Mouse (Mus musculus) hindbrain, embryonic 10.5 days (tissue): ENCODE measurements around the gene Smim22. TPM values are rescaled to one million over a fixed set of nuclear protein-coding genes. Genes with fewer than 3 reads are reported as not detected.

Experiments used
- DNase-seq: peaks from one replicate; pipeline ENCODE4 v3.0.0-alpha.2; 2017; ENCODE audit warnings: low spot score
- H3K27ac ChIP-seq: fragments of 300-500 bp; sonication (generic); 2 replicates; pipeline ENCODE4 v1.5.1; 2016; ENCODE audit warnings: mild to moderate bottlenecking, moderate library complexity
- H3K27me3 ChIP-seq: fragments of 300-500 bp; sonication (generic); 2 replicates; pipeline ENCODE4 v1.6.1; 2016; ENCODE audit warnings: mild to moderate bottlenecking; ENCODE audit not compliant: poor library complexity, insufficient read depth, severe bottlenecking
- H3K36me3 ChIP-seq: fragments of 300-500 bp; sonication (generic); 2 replicates; pipeline ENCODE4 v1.6.1; 2016; ENCODE audit warnings: mild to moderate bottlenecking, moderate library complexity
- H3K4me1 ChIP-seq: fragments of 300-500 bp; sonication (generic); replicated peaks from 2 replicates; pipeline ENCODE4 v1.6.1; 2016; ENCODE audit warnings: mild to moderate bottlenecking
- H3K4me3 ChIP-seq: fragments of 300-500 bp; sonication (generic); 2 replicates; pipeline ENCODE4 v1.5.1; 2016; ENCODE audit warnings: mild to moderate bottlenecking, moderate library complexity
- H3K9me3 ChIP-seq: fragments of 300-500 bp; sonication (generic); 2 replicates; pipeline ENCODE4 v1.6.1; 2016; ENCODE audit warnings: mild to moderate bottlenecking, moderate library complexity
- WGBS: fragments of 180-500 bp; shearing (Covaris S2); methylation state at CpG from one replicate; pipeline ENCODE4 v1.1.7; 2016; 5-methylcytosine and 5-hydroxymethylcytosine counted together
- polyA plus RNA-seq: library from polyadenylated mRNA; unstranded; fragments of >200 nt; fragmentation: Nextera tagmentation; extraction: Ambion mirVana; gene quantifications from 2 replicates; pipeline ENCODE4 v1.2.1, GENCODE M21; 2016

Smim22 gene
- polyA plus RNA-seq, 1 experiment from 2014 or later, result 5.4 TPM

DNA sequence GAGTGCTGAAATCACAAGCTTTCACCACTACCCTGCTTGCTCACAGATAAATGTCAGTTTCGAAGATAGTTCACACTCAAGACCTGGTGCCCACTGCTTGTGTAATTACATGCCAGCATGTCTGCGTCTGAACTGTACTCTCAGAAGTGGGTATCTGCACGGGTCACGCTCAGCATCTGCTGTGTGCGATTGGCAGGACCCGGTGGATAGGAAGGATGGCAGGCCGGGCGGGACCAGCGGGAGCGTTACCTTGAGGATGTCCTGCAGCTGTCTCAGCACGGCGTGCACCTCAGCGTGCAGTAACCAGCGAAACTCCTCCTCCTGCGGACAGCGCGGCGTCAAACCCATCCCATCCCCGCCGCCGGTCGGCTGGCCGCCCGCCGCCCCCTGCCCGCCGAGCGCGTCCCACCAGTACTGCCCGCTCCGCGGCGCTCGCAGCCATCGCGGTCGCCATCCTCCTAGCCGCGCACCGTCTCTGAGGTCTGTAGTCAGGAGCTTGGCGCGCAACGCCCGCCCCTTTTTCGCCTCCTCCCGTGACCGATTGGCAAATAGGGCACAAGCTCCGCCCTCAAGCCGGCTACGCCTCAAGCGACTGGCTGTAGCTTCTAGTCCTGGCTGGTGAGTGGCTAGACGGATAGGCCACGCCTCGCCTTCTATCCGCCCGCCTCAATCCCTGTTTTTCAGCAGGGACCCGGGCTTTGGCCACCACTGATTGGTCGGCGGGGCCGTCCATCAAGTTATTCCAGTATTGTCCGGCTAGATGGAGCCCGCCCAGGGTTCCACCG is 6.2 kb downstream of the Smim22 start, which contains the start of gene Rogdi:
Gene Rogdi (minus strand): TSS at position 500 of the 785 bp plus-strand sequence.
- H3K27me3 ChIP-seq, result no peaks in the 10 kb centered on the region
- H3K4me3 ChIP-seq, result peak within 1 kb of the TSS; percentile 77
- no peaks in the 10 kb centered on the region for H3K9me3 ChIP-seq
- H3K36me3 ChIP-seq, result peaks cover 52% of the 10 kb centered on the region
- WGBS, result under 1% methylated on average over 63 of the region's 63 CpGs
- H3K27ac ChIP-seq, result peak within 1 kb of the TSS; percentile 88
- DNase-seq, result peak; percentile 100
- H3K4me1 ChIP-seq, result peaks cover 21% of the 10 kb centered on the region

DNA sequence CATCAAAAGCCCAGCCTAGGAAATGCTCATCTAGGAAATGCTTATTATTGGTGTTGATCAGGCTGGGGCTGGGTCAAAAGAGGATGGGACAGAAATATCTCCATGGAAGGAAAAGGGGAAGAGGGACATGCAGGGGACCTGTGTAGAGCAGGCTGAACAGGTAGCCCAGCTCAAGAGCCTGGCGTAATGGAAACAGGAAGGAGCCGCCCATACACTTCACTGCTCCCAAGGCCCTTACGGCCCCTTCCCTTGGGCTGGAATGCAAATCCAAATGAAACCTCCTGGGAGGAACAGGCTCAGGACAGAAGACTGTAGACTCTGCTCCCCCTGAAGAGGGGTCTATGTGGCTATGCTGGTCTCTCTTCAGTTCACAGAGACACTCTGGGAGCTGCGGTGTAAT is 7.5 kb downstream of the Smim22 start:
- no peak overlapping the region for H3K27ac ChIP-seq
- WGBS, result 87% methylated on average over 4 of the region's 4 CpGs
- H3K27me3 ChIP-seq, result no peaks in the 10 kb centered on the region
- no peak for DNase-seq
- no peaks in the 10 kb centered on the region for H3K9me3 ChIP-seq
- no peak overlapping the region for H3K4me3 ChIP-seq
- peaks cover 63% of the 10 kb centered on the region for H3K36me3 ChIP-seq
- H3K4me1 ChIP-seq, result peaks cover 21% of the 10 kb centered on the region

- DNase-seq, result no peak
- 98% methylated on average over 3 of the region's 3 CpGs for WGBS
- H3K4me1 ChIP-seq, result no peaks in the 10 kb centered on the region
- no peaks in the 10 kb centered on the region for H3K27me3 ChIP-seq
- peaks cover 99% of the 10 kb centered on the region for H3K36me3 ChIP-seq
- H3K4me3 ChIP-seq, result no peak overlapping the region
- no peaks in the 10 kb centered on the region for H3K9me3 ChIP-seq
- no peak overlapping the region for H3K27ac ChIP-seq
Observed at GRCm38 (mm10) chr16:5024021-5024420, 16.9 kb downstream of the Smim22 start.

DNA sequence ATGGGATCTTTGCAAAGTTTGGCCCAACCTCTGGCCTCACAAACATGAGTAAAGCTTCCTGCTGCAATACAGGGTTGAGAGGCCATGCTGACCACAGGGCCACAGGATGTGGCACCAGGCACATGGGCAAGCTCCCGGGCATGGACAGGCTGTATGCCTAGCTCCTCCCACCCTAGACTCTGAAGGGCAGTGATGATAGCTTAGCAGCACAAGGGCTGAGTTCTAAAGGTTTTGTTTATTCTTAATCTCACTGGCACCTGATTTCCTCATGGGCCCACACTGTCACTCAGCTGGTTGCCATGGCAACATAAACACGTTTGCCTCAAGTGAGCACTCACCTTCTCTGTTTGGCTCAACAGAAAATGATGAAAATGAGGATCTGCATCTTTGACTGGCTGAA is 22.8 kb downstream of the Smim22 start:
- no peak overlapping the region for H3K27ac ChIP-seq
- peaks cover 99% of the 10 kb centered on the region for H3K36me3 ChIP-seq
- no peaks in the 10 kb centered on the region for H3K27me3 ChIP-seq
- no peaks in the 10 kb centered on the region for H3K9me3 ChIP-seq
- DNase-seq, result no peak
- no peaks in the 10 kb centered on the region for H3K4me1 ChIP-seq
- WGBS, result 73% methylated on average over 2 of the region's 2 CpGs
- H3K4me3 ChIP-seq, result no peak overlapping the region

DNA sequence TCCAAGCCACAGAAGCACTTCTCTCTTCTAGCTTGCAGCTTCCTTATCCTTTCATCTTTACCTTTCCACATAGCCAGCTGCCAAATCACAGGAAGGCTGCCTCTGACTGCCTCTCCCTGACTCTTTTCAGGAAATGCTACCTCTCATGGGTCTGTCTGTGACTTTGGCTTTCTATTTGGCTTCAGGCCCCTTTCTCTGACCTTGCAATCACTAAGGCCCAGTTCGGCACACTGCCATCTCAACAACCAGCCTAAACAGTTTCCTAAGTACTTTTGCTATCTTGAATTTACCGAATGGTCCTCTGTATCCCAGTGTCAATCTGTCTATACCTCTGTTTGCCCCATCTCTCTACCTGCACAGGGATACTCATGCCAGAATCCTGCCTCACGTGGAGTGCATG is 28.5 kb downstream of the Smim22 start:
- WGBS, result 94% methylated on average over 3 of the region's 3 CpGs
- DNase-seq, result no peak
- no peak overlapping the region for H3K4me3 ChIP-seq
- H3K4me1 ChIP-seq, result no peaks in the 10 kb centered on the region
- peaks cover 100% of the 10 kb centered on the region for H3K36me3 ChIP-seq
- no peak overlapping the region for H3K27ac ChIP-seq
- no peaks in the 10 kb centered on the region for H3K27me3 ChIP-seq
- no peaks in the 10 kb centered on the region for H3K9me3 ChIP-seq

DNA sequence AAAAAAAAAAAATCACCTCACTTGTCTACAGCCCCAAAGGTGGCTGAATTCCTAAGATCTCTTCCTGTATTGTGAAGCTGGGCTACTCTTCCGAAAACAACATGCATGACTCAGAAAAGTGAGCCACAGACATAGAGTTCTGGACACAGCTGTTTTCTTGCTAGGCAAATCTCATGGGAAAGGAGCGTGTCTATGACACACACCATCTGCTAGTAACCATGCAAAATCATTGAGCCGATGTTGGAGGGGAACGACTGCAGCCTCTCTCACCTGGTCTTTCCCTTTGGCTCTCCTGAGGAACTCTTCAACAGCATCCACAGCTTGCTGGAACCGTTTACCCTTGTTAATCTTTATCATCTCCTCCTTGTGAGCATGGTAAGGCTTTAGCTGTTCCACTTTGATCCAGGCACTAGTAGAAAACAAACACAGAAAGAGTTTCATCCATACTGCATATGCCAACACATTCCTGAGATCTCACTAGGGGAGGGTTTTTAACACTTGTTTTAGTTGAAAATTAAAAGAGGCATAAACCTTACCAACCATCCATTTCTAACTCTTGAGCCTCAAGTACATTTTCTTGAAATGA is 29.7 kb downstream of the Smim22 start:
- peaks cover 100% of the 10 kb centered on the region for H3K36me3 ChIP-seq
- 90% methylated on average over 5 of the region's 5 CpGs for WGBS
- no peak overlapping the region for H3K27ac ChIP-seq

DNA sequence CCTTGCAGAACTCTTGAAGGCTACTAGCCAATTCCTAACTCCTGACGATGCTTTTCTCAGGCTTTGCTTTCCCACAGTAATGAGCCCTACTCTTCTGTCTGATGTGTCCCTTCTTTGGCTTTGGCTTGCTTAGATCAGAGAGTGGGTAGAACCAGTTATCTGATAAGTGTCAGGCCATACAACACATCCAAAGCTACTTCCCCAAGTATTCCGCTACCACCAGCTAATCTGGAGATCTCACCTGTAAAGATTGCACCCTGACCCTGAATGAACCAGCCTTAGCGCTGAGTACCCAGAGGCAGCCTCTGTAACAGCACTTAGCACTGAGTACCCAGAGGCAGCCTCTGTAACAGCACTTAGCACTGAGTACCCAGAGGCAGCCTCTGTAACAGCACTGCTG is 38.2 kb downstream of the Smim22 start:
- no peak for DNase-seq
- H3K27me3 ChIP-seq, result no peaks in the 10 kb centered on the region
- H3K4me3 ChIP-seq, result no peak overlapping the region
- H3K4me1 ChIP-seq, result peaks cover 13% of the 10 kb centered on the region
- H3K9me3 ChIP-seq, result no peaks in the 10 kb centered on the region
- 96% methylated on average over 3 of the region's 3 CpGs for WGBS
- H3K27ac ChIP-seq, result no peak overlapping the region
- H3K36me3 ChIP-seq, result peaks cover 79% of the 10 kb centered on the region

More for the DNA sequence above, 29.7 kb downstream of the Smim22 start:
- Histone ChIP-seq H3K4me1 (no peaks in the 10 kb centered on the region), H3K9me3 (no peaks in the 10 kb centered on the region), H3K4me3 (no peak overlapping the region), H3K27me3 (no peaks in the 10 kb centered on the region)
- no peak for DNase-seq

GRCm38 (mm10) chr16:5049182-5049773 is 42.2 kb downstream of the Smim22 start:
- Histone ChIP-seq H3K9me3 (no peaks in the 10 kb centered on the region), H3K4me3 (peak overlapping the region; percentile 95), H3K36me3 (peaks cover 57% of the 10 kb centered on the region), H3K4me1 (peaks cover 31% of the 10 kb centered on the region), H3K27me3 (no peaks in the 10 kb centered on the region), H3K27ac (peak overlapping the region; percentile 92)
- no peak for DNase-seq
- WGBS, result under 1% methylated on average over 38 of the region's 38 CpGs

- peak within 1 kb of the TSS; percentile 95 for H3K4me3 ChIP-seq
- H3K9me3 ChIP-seq, result no peaks in the 10 kb centered on the region
- peak within 1 kb of the TSS; percentile 92 for H3K27ac ChIP-seq
- H3K27me3 ChIP-seq, result no peaks in the 10 kb centered on the region
- WGBS, result under 1% methylated on average over 56 of the region's 56 CpGs
- peaks cover 31% of the 10 kb centered on the region for H3K4me1 ChIP-seq
- peaks cover 54% of the 10 kb centered on the region for H3K36me3 ChIP-seq
- DNase-seq, result peak; percentile 99
Observed at GRCm38 (mm10) chr16:5049774-5050234, 42.7 kb downstream of the Smim22 start, which contains the start of the genes Glyr1 and Ubn1. Gene Glyr1, minus strand, starts transcription at chr16:5049863. Gene Ubn1, plus strand, starts transcription at chr16:5050057.

- under 1% methylated on average over 78 of the region's 78 CpGs for WGBS
- Histone ChIP-seq H3K4me1 (peaks cover 31% of the 10 kb centered on the region), H3K27me3 (no peaks in the 10 kb centered on the region), H3K27ac (peak overlapping the region; percentile 92), H3K4me3 (peak overlapping the region; percentile 95), H3K36me3 (peaks cover 54% of the 10 kb centered on the region), H3K9me3 (no peaks in the 10 kb centered on the region)
- no peak for DNase-seq
Observed at GRCm38 (mm10) chr16:5050251-5051110, 43.4 kb downstream of the Smim22 start.
